Mouse (Mus musculus): ENCODE measurements around the gene Casc3.
A peak's percentile ranks its signal among the peaks of the same experiment; 100 is the strongest.
"Not testable (repeated sequence)": the region's sequence is repeated elsewhere in the genome, so short reads cannot be mapped to it uniquely, and the experiment has no call there.

Gene Casc3

GRCm38 (mm10) chr11:98790631-98791205 is 14.0 kb upstream of the Casc3 start:
- DNase-seq, result no peak

- no peak for DNase-seq
Observed at GRCm38 (mm10) chr11:98791448-98791847, 13.3 kb upstream of the Casc3 start.

GRCm38 (mm10) chr11:98792081-98792480 is 12.6 kb upstream of the Casc3 start:
- no peak for DNase-seq

GRCm38 (mm10) chr11:98794469-98795014 is 10.2 kb upstream of the Casc3 start:
- peak; percentile 87 to 88 for DNase-seq

GRCm38 (mm10) chr11:98795015-98795713 is 9.5 kb upstream of the Casc3 start, which contains the start of gene Msl1:
Gene Msl1 (plus strand): TSS chr11:98795516.
- DNase-seq, result peak; percentile 93 to 94

GRCm38 (mm10) chr11:98795714-98796514 is 8.8 kb upstream of the Casc3 start:
- DNase-seq, result peak; percentile 64 to 71

GRCm38 (mm10) chr11:98796515-98797216 is 8.0 kb upstream of the Casc3 start:
- peak; percentile 85 for DNase-seq

GRCm38 (mm10) chr11:98797306-98797705 is 7.4 kb upstream of the Casc3 start:
- peak; percentile 55 to 58 for DNase-seq

GRCm38 (mm10) chr11:98797909-98798308 is 6.8 kb upstream of the Casc3 start:
- no peak for DNase-seq

- DNase-seq, result no peak
Observed at GRCm38 (mm10) chr11:98808417-98808816, 3.7 kb downstream of the Casc3 start.

- DNase-seq, result peak; percentile 99
Observed at GRCm38 (mm10) chr11:98809457-98810290, 5.0 kb downstream of the Casc3 start.

- DNase-seq, result no peak
Observed at GRCm38 (mm10) chr11:98810686-98811085, 6.0 kb downstream of the Casc3 start.

- no peak for DNase-seq
Observed at GRCm38 (mm10) chr11:98816706-98817239, 12.1 kb downstream of the Casc3 start.

GRCm38 (mm10) chr11:98820968-98821367 is 16.3 kb downstream of the Casc3 start:
- no peak for DNase-seq

- not testable (repeated sequence) for DNase-seq
Observed at GRCm38 (mm10) chr11:98826071-98826470, 21.4 kb downstream of the Casc3 start.

- no peak for DNase-seq
Observed at GRCm38 (mm10) chr11:98827877-98828276, 23.2 kb downstream of the Casc3 start.

- DNase-seq, result peak; percentile 47 to 67
Observed at GRCm38 (mm10) chr11:98829091-98829775, 24.5 kb downstream of the Casc3 start.

GRCm38 (mm10) chr11:98829875-98830274 is 25.2 kb downstream of the Casc3 start:
- peak; percentile 37 to 51 for DNase-seq

GRCm38 (mm10) chr11:98835296-98835695 is 30.6 kb downstream of the Casc3 start:
- DNase-seq, result no peak

- DNase-seq, result no peak
Observed at GRCm38 (mm10) chr11:98835725-98836124, 31.0 kb downstream of the Casc3 start.

GRCm38 (mm10) chr11:98836128-98836527 is 31.4 kb downstream of the Casc3 start:
- no peak for DNase-seq
